Mouse (Mus musculus): Measurements from ENCODE around the gene 1110008P14Rik.

Gene 1110008P14Rik

GRCm38 (mm10) chr2:32415801-32416200 is 34.1 kb upstream of the 1110008P14Rik start:
- Histone ChIP-seq H3K4me3 (replicated peaks; ENCODE audit: low read length) (no peak overlapping the region), H3K36me3 (ENCODE audit: insufficient read depth, low read length) (peaks cover 69% of the 10 kb centered on the region), H3K4me1 (replicated peaks; ENCODE audit: low read depth, low read length) (no peaks in the 10 kb centered on the region), H3K9me3 (ENCODE audit: low read length) (no peaks in the 10 kb centered on the region), H3K27me3 (ENCODE audit: insufficient read depth, low read length) (no peaks in the 10 kb centered on the region)
- no peak for TF ChIP-seq POU5F1 (IDR thresholded peaks at IDR 0.05; ENCODE audit: borderline replicate concordance, low read length)
- no peak for TF ChIP-seq CTCF (conservative IDR thresholded peaks at IDR 0.05; ENCODE audit: low read length)
- no peak for TF ChIP-seq NANOG (IDR thresholded peaks at IDR 0.05; ENCODE audit: borderline replicate concordance, low read length)

GRCm38 (mm10) chr2:32413936-32414335 is 32.2 kb upstream of the 1110008P14Rik start:
- H3K9me3 ChIP-seq (ENCODE audit: low read length): no peaks in the 10 kb centered on the region
- no peaks in the 10 kb centered on the region for H3K27me3 ChIP-seq (ENCODE audit: insufficient read depth, low read length)
- no peaks in the 10 kb centered on the region for H3K4me1 ChIP-seq (replicated peaks; ENCODE audit: low read depth, low read length)
- peaks cover 51% of the 10 kb centered on the region for H3K36me3 ChIP-seq (ENCODE audit: insufficient read depth, low read length)
- TF ChIP-seq NANOG (IDR thresholded peaks at IDR 0.05; ENCODE audit: borderline replicate concordance, low read length): no peak
- no peak for TF ChIP-seq POU5F1 (IDR thresholded peaks at IDR 0.05; ENCODE audit: borderline replicate concordance, low read length)
- TF ChIP-seq CTCF (conservative IDR thresholded peaks at IDR 0.05; ENCODE audit: low read length): no peak
- H3K4me3 ChIP-seq (replicated peaks; ENCODE audit: low read length): no peak overlapping the region

GRCm38 (mm10) chr2:32412742-32413531 is 31.2 kb upstream of the 1110008P14Rik start:
- Histone ChIP-seq H3K9me3 (ENCODE audit: low read length) (no peaks in the 10 kb centered on the region), H3K4me3 (replicated peaks; ENCODE audit: low read length) (no peak overlapping the region), H3K36me3 (ENCODE audit: insufficient read depth, low read length) (peaks cover 41% of the 10 kb centered on the region), H3K27me3 (ENCODE audit: insufficient read depth, low read length) (no peaks in the 10 kb centered on the region), H3K4me1 (replicated peaks; ENCODE audit: low read depth, low read length) (no peaks in the 10 kb centered on the region)
- TF ChIP-seq POU5F1 (IDR thresholded peaks at IDR 0.05; ENCODE audit: borderline replicate concordance, low read length): no peak
- TF ChIP-seq NANOG (IDR thresholded peaks at IDR 0.05; ENCODE audit: borderline replicate concordance, low read length): no peak
- no peak for TF ChIP-seq CTCF (conservative IDR thresholded peaks at IDR 0.05; ENCODE audit: low read length)

- H3K4me1 ChIP-seq (replicated peaks; ENCODE audit: low read depth, low read length): no peaks in the 10 kb centered on the region
- peaks cover 26% of the 10 kb centered on the region for H3K36me3 ChIP-seq (ENCODE audit: insufficient read depth, low read length)
- H3K4me3 ChIP-seq (replicated peaks; ENCODE audit: low read length): no peak overlapping the region
- H3K9me3 ChIP-seq (ENCODE audit: low read length): no peaks in the 10 kb centered on the region
- H3K27me3 ChIP-seq (ENCODE audit: insufficient read depth, low read length): no peaks in the 10 kb centered on the region
- TF ChIP-seq NANOG (IDR thresholded peaks at IDR 0.05; ENCODE audit: borderline replicate concordance, low read length): no peak
- TF ChIP-seq CTCF (conservative IDR thresholded peaks at IDR 0.05; ENCODE audit: low read length): no peak
- no peak for TF ChIP-seq POU5F1 (IDR thresholded peaks at IDR 0.05; ENCODE audit: borderline replicate concordance, low read length)
Observed at GRCm38 (mm10) chr2:32411407-32411806, 29.7 kb upstream of the 1110008P14Rik start.

GRCm38 (mm10) chr2:32408429-32409424 is 27.0 kb upstream of the 1110008P14Rik start:
- no peak for TF ChIP-seq CTCF (conservative IDR thresholded peaks at IDR 0.05; ENCODE audit: low read length)
- TF ChIP-seq POU5F1 (IDR thresholded peaks at IDR 0.05; ENCODE audit: borderline replicate concordance, low read length): no peak
- TF ChIP-seq NANOG (IDR thresholded peaks at IDR 0.05; ENCODE audit: borderline replicate concordance, low read length): no peak
- peaks cover 10% of the 10 kb centered on the region for H3K4me1 ChIP-seq (replicated peaks; ENCODE audit: low read depth, low read length)
- no peaks in the 10 kb centered on the region for H3K27me3 ChIP-seq (ENCODE audit: insufficient read depth, low read length)
- H3K4me3 ChIP-seq (replicated peaks; ENCODE audit: low read length): no peak overlapping the region
- H3K36me3 ChIP-seq (ENCODE audit: insufficient read depth, low read length): no peaks in the 10 kb centered on the region
- H3K9me3 ChIP-seq (ENCODE audit: low read length): no peaks in the 10 kb centered on the region

GRCm38 (mm10) chr2:32407144-32407824 is 25.5 kb upstream of the 1110008P14Rik start:
- no peak overlapping the region for H3K4me3 ChIP-seq (replicated peaks; ENCODE audit: low read length)
- TF ChIP-seq CTCF (conservative IDR thresholded peaks at IDR 0.05; ENCODE audit: low read length) (no peak), NANOG (IDR thresholded peaks at IDR 0.05; ENCODE audit: borderline replicate concordance, low read length) (no peak), POU5F1 (IDR thresholded peaks at IDR 0.05; ENCODE audit: borderline replicate concordance, low read length) (no peak)
- H3K27me3 ChIP-seq (ENCODE audit: insufficient read depth, low read length): no peaks in the 10 kb centered on the region
- H3K4me1 ChIP-seq (replicated peaks; ENCODE audit: low read depth, low read length): peaks cover 24% of the 10 kb centered on the region
- H3K36me3 ChIP-seq (ENCODE audit: insufficient read depth, low read length): peaks cover 8% of the 10 kb centered on the region
- no peaks in the 10 kb centered on the region for H3K9me3 ChIP-seq (ENCODE audit: low read length)

GRCm38 (mm10) chr2:32404663-32405062 is 22.9 kb upstream of the 1110008P14Rik start:
- Histone ChIP-seq H3K9me3 (ENCODE audit: low read length) (no peaks in the 10 kb centered on the region), H3K4me3 (replicated peaks; ENCODE audit: low read length) (no peak overlapping the region), H3K27me3 (ENCODE audit: insufficient read depth, low read length) (no peaks in the 10 kb centered on the region), H3K4me1 (replicated peaks; ENCODE audit: low read depth, low read length) (peaks cover 47% of the 10 kb centered on the region), H3K36me3 (ENCODE audit: insufficient read depth, low read length) (peaks cover 32% of the 10 kb centered on the region)
- TF ChIP-seq NANOG (IDR thresholded peaks at IDR 0.05; ENCODE audit: borderline replicate concordance, low read length) (no peak), POU5F1 (IDR thresholded peaks at IDR 0.05; ENCODE audit: borderline replicate concordance, low read length) (no peak), CTCF (conservative IDR thresholded peaks at IDR 0.05; ENCODE audit: low read length) (peak; percentile 99)

All from E14TG2a.4 (cell line).